Mouse (Mus musculus): ENCODE measurements around the gene Xk.
"Not testable (repeated sequence)": the region's sequence is repeated elsewhere in the genome, so short reads cannot be mapped to it uniquely, and the experiment has no call there.

DNA sequence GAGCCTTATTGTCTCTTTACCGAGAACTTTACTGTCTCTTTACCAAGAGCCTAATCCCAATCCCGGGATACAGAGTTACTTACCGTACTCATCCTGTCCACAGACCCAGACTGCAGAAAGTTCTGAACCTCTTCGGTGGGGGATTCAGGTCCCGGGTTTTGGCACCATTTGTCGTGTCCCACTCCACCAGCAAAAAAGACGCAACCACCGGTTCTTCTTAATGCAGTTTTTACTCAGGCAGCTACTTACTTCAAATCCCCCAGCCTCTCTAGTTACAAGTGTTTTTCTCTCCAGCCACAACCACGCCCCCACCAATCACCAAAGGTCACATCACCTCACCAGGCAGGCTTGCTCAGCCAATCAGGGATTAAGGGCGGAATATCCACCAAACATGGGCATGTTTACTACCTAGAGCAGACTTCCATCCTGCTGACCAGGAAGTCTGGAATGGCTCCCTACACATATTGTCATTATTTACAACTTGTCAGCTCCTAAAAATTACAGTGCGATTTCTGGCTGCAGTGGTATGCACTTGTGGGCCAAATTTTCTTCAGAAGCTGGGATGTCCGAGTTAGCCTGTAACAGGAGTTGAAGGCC is 59.9 kb downstream of the Xk start:
- TF ChIP-seq CTCF (IDR thresholded peaks at IDR 0.05; ENCODE audit: low read depth); EP300 (optimal IDR thresholded peaks at IDR 0.05): not testable (repeated sequence)

Measured in stomach, postnatal 0 days (tissue).